Mouse (Mus musculus) CH12.LX (cell line): ENCODE measurements around the gene Sh3tc1. TPM values are rescaled to one million over a fixed set of nuclear protein-coding genes. Genes with fewer than 3 reads are reported as not detected.
A peak's percentile ranks its signal among the peaks of the same experiment; 100 is the strongest.

Source experiments
- DNase-seq: peaks from one replicate; pipeline ENCODE4 v3.0.0-alpha.2; 2013; ENCODE audit errors: extremely low read depth
- H3K27ac ChIP-seq: 2 replicates; pipeline ENCODE4 v1.5.1; 2012; ENCODE audit warnings: low read depth, mild to moderate bottlenecking, control low read depth, moderate library complexity; ENCODE audit not compliant: insufficient read depth
- H3K27me3 ChIP-seq: replicated peaks from 2 replicates; pipeline ENCODE3; 2012; ENCODE audit warnings: inconsistent platforms
- H3K36me3 ChIP-seq, 2 experiments: replicated peaks in 1 of 2; 2 replicates each; pipeline versions ENCODE3 to v1.6.1; 2012; ENCODE audit warnings: inconsistent platforms in 1 of 2, low read length in 1 of 2, mild to moderate bottlenecking in 1 of 2, mixed read lengths in 1 of 2, moderate library complexity in 1 of 2; ENCODE audit not compliant: control insufficient read depth in 1 of 2, insufficient read depth in 1 of 2
- H3K4me1 ChIP-seq, 2 experiments: 2 replicates each; pipeline ENCODE4 v1.6.1; 2012; ENCODE audit warnings: inconsistent platforms in 1 of 2, moderate library complexity in 1 of 2; ENCODE audit not compliant: insufficient read depth in 2 of 2, control insufficient read depth in 1 of 2
- H3K4me2 ChIP-seq: 2 replicates; pipeline ENCODE4 v1.6.1; 2012; ENCODE audit warnings: low read depth, mild to moderate bottlenecking, control low read depth; ENCODE audit not compliant: poor library complexity, insufficient read depth, severe bottlenecking
- H3K4me3 ChIP-seq, 3 experiments: fragments of 150-350 bp in 1 of 3; sonication (generic) in 1 of 3; replicated peaks in 1 of 3; 2 replicates each; pipeline versions ENCODE3 to v1.5.1; 2011 to 2012; ENCODE audit warnings: low read depth in 2 of 3, low read length in 2 of 3, mild to moderate bottlenecking in 2 of 3, moderate library complexity in 2 of 3, control low read depth in 1 of 3, improper control_type of control experiment in 1 of 3, inconsistent platforms in 1 of 3, mixed read lengths in 1 of 3; ENCODE audit not compliant: poor library complexity in 1 of 3
- H3K79me2 ChIP-seq: replicated peaks from 2 replicates; pipeline ENCODE4 v1.6.1; 2012; ENCODE audit warnings: mild to moderate bottlenecking, moderate library complexity; ENCODE audit not compliant: control insufficient read depth, poor library complexity, insufficient read depth, severe bottlenecking; ENCODE audit errors: extremely low read depth
- H3K9ac ChIP-seq: 2 replicates; pipeline ENCODE4 v1.6.1; 2012; ENCODE audit warnings: low read depth, mild to moderate bottlenecking, control low read depth, moderate library complexity; ENCODE audit not compliant: insufficient read depth
- H3K9me3 ChIP-seq: replicated peaks from 2 replicates; pipeline ENCODE3; 2012; ENCODE audit warnings: low read length, inconsistent platforms, mixed read lengths
- BHLHE40 ChIP-seq: IDR thresholded peaks from 2 replicates; pipeline ENCODE4 v1.6.1; 2011; ENCODE audit warnings: mild to moderate bottlenecking, low read depth, low read length, improper control_type of control experiment
- CHD2 ChIP-seq: IDR thresholded peaks from 2 replicates; pipeline ENCODE4 v1.6.1; 2011; ENCODE audit warnings: low read length, improper control_type of control experiment
- CTCF ChIP-seq, 2 experiments: IDR thresholded peaks in 1 of 2; conservative IDR thresholded peaks in 1 of 2; 2 replicates each; pipeline ENCODE4 v1.5.1; 2011 to 2012; ENCODE audit warnings: low read depth in 2 of 2, low read length in 2 of 2, improper control_type of control experiment in 1 of 2, inconsistent platforms in 1 of 2, mild to moderate bottlenecking in 1 of 2, moderate library complexity in 1 of 2
- E2F4 ChIP-seq: IDR thresholded peaks from 2 replicates; pipeline ENCODE4 v1.6.1; 2011; ENCODE audit warnings: low read depth, low read length, improper control_type of control experiment; ENCODE audit not compliant: insufficient replicate concordance
- ELF1 ChIP-seq: IDR thresholded peaks from 2 replicates; pipeline ENCODE4 v1.6.1; 2014; ENCODE audit warnings: low read depth, mild to moderate bottlenecking, inconsistent platforms, low read length, improper control_type of control experiment
- EP300 ChIP-seq: IDR thresholded peaks from 2 replicates; pipeline ENCODE4 v1.6.1; 2011; ENCODE audit warnings: low read length, improper control_type of control experiment
- GABPA ChIP-seq: IDR thresholded peaks from 2 replicates; pipeline ENCODE4 v1.6.1; 2012; ENCODE audit warnings: low read depth, low read length, improper control_type of control experiment, inconsistent platforms; ENCODE audit not compliant: insufficient replicate concordance
- JUN ChIP-seq: IDR thresholded peaks from 2 replicates; pipeline ENCODE4 v1.6.1; 2011; ENCODE audit warnings: low read depth, mild to moderate bottlenecking, low read length, improper control_type of control experiment, moderate library complexity; ENCODE audit not compliant: insufficient read depth
- KAT2A ChIP-seq: IDR thresholded peaks from 2 replicates; pipeline ENCODE4 v1.6.1; 2012; ENCODE audit warnings: low read length, improper control_type of control experiment, inconsistent platforms; ENCODE audit not compliant: insufficient replicate concordance
- MAFK ChIP-seq: IDR thresholded peaks from 2 replicates; pipeline ENCODE4 v1.6.1; 2011; ENCODE audit warnings: low read length, improper control_type of control experiment; ENCODE audit not compliant: insufficient replicate concordance
- MAX ChIP-seq: IDR thresholded peaks from 2 replicates; pipeline ENCODE4 v1.6.1; 2011; ENCODE audit warnings: low read length, improper control_type of control experiment
- MAZ ChIP-seq: IDR thresholded peaks from 2 replicates; pipeline ENCODE4 v1.6.1; 2012; ENCODE audit warnings: low read depth, mild to moderate bottlenecking, inconsistent platforms, low read length, improper control_type of control experiment, moderate library complexity
- MEF2A ChIP-seq: IDR thresholded peaks from 2 replicates; pipeline ENCODE4 v1.6.1; 2014; ENCODE audit warnings: low read depth, mild to moderate bottlenecking, inconsistent platforms, low read length, improper control_type of control experiment, borderline replicate concordance
- MXI1 ChIP-seq: IDR thresholded peaks from 2 replicates; pipeline ENCODE4 v1.6.1; 2011; ENCODE audit warnings: mild to moderate bottlenecking, low read depth, low read length, improper control_type of control experiment
- MYC ChIP-seq: IDR thresholded peaks from 2 replicates; pipeline ENCODE4 v1.6.1; 2011; ENCODE audit warnings: low read depth, mild to moderate bottlenecking, improper control_type of control experiment, low read length
- NELFE ChIP-seq: IDR thresholded peaks from 2 replicates; pipeline ENCODE4 v1.6.1; 2011; ENCODE audit warnings: low read depth, low read length, improper control_type of control experiment
- NRF1 ChIP-seq: IDR thresholded peaks from 2 replicates; pipeline ENCODE4 v1.6.1; 2014; ENCODE audit warnings: low read depth, mild to moderate bottlenecking, inconsistent platforms, low read length, improper control_type of control experiment, moderate library complexity
- PAX5 ChIP-seq: IDR thresholded peaks from 2 replicates; pipeline ENCODE4 v1.6.1; 2012; ENCODE audit warnings: low read length, inconsistent platforms, mixed read lengths
- POLR2A ChIP-seq: IDR thresholded peaks from 2 replicates; pipeline ENCODE4 v1.6.1; 2011; ENCODE audit warnings: low read depth, mild to moderate bottlenecking, improper control_type of control experiment, low read length
- RAD21 ChIP-seq: IDR thresholded peaks from 2 replicates; pipeline ENCODE4 v1.6.1; 2011; ENCODE audit warnings: low read depth, mild to moderate bottlenecking, low read length, improper control_type of control experiment, moderate library complexity
- RCOR1 ChIP-seq: conservative IDR thresholded peaks from 2 replicates; pipeline ENCODE4 v1.6.1; 2012; ENCODE audit warnings: low read depth, mild to moderate bottlenecking, inconsistent platforms, low read length, improper control_type of control experiment
- SIN3A ChIP-seq: IDR thresholded peaks from 2 replicates; pipeline ENCODE4 v1.6.1; 2012; ENCODE audit warnings: low read length, improper control_type of control experiment, inconsistent platforms
- SMC3 ChIP-seq: IDR thresholded peaks from 2 replicates; pipeline ENCODE4 v1.6.1; 2011; ENCODE audit warnings: low read depth, low read length, improper control_type of control experiment
- TBP ChIP-seq: conservative IDR thresholded peaks from 2 replicates; pipeline ENCODE4 v1.6.1; 2011; ENCODE audit warnings: low read depth, low read length, improper control_type of control experiment
- TCF12 ChIP-seq: IDR thresholded peaks from 2 replicates; pipeline ENCODE4 v1.6.1; 2014; ENCODE audit warnings: low read depth, mild to moderate bottlenecking, inconsistent platforms, low read length, improper control_type of control experiment
- UBTF ChIP-seq: IDR thresholded peaks from 2 replicates; pipeline ENCODE4 v1.6.1; 2012; ENCODE audit warnings: low read depth, mild to moderate bottlenecking, inconsistent platforms, low read length, improper control_type of control experiment, moderate library complexity
- ZC3H11A ChIP-seq: IDR thresholded peaks from 2 replicates; pipeline ENCODE4 v1.6.1; 2012; ENCODE audit warnings: low read depth, mild to moderate bottlenecking, inconsistent platforms, low read length, improper control_type of control experiment
- ZKSCAN1 ChIP-seq: IDR thresholded peaks from 2 replicates; pipeline ENCODE4 v1.6.1; 2012; ENCODE audit warnings: low read depth, inconsistent platforms, low read length, improper control_type of control experiment, borderline replicate concordance
- ZMIZ1 ChIP-seq: IDR thresholded peaks from 2 replicates; pipeline ENCODE4 v1.6.1; 2012; ENCODE audit warnings: low read depth, mild to moderate bottlenecking, inconsistent platforms, low read length, improper control_type of control experiment
- ZNF384 ChIP-seq: IDR thresholded peaks from 2 replicates; pipeline ENCODE4 v1.6.1; 2012; ENCODE audit warnings: low read depth, low read length, improper control_type of control experiment, inconsistent platforms
- dilution Hi-C: fragments of 300-500 bp; cut with MboI; formaldehyde crosslinking; loops from 2 replicates; pipeline ENCODE4 v1.14.3; 2020; ENCODE audit warnings: low sequenced_read_pairs; ENCODE audit not compliant: extremely low pct_unique_long_range_greater_than_20kb, extremely low pct_ligation_motif_present
- in situ Hi-C: fragments of 300-500 bp; cut with MboI; formaldehyde crosslinking; loops from 3 replicates; pipeline ENCODE4 v1.14.3; 2019; ENCODE audit warnings: low sequenced_read_pairs, low pct_ligation_motif_present, low pct_unique_long_range_greater_than_20kb, mixed read lengths
- polyA plus RNA-seq: library from polyadenylated mRNA; unstranded; fragments of >175 nt; gene quantifications from 2 replicates; pipeline ENCODE4 v1.2.1, GENCODE M21; 2012; ENCODE audit warnings: low read depth; ENCODE audit not compliant: insufficient read length
- total RNA-seq, 2 experiments: library from RNA; depleted of rRNA; stranded (reverse); fragments of 300-350 nt in 1 of 2; fragments of >200 nt in 1 of 2; gene quantifications; 2 replicates each; pipeline ENCODE4 v1.2.3; 2012 to 2014

Sh3tc1 gene
- total and polyA plus RNA-seq, 3 experiments: 0.85 to 2.3 (median 1.2) TPM

DNA sequence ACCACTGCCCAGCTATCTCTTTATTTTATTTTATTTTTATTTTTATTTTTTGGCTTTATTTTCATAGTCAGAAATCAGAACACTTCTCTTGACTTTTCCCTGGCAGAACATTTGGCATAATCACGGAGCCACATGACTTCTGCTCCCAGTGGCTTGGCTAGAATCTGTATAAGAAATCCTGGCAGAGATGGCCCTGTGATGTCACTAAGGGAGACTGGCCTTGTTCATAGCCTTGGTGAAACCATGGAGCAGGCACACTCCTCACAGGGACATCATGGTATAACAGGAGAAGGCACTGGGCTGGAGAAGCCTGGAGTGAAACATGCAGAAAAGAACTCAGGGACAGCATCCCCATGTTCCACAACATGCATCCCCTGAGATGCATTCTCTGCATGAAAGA lies 10.2 kb upstream of the Sh3tc1 start (continued):
- TF ChIP-seq SIN3A (no peak), RCOR1 (no peak)
- TF ChIP-seq, all 38 proteins: peak for 0

DNA sequence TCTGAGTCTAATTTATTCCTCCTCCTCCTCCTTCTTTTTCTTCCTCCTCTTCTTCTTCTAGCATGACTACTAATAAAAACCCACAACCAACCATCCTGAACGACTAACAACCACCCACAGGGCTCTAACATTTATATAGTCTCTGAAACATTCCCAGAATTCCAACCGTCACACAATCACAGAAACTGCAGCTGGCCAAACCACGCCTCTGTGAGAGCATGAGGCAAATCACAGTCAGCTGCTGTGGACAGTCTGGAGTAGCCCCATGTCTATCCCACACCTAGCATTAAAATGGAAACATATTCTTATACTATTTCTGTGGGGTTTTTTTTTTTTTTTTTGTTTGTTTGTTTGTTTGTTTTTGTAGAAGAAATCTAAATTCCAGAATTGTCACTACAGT lies 9.6 kb upstream of the Sh3tc1 start:
- H3K4me2 ChIP-seq: no peak overlapping the region
- H3K4me3 ChIP-seq: no peak overlapping the region
- H3K36me3 ChIP-seq: no peaks in the 10 kb centered on the region
- no peaks in the 10 kb centered on the region for H3K79me2 ChIP-seq
- no peak for TF ChIP-seq E2F4
- no peak for TF ChIP-seq ZKSCAN1
- TF ChIP-seq RCOR1: no peak
- no peak for TF ChIP-seq NRF1
- TF ChIP-seq NELFE: no peak
- TF ChIP-seq POLR2A: no peak
- no peak for TF ChIP-seq PAX5
- TF ChIP-seq BHLHE40: no peak
- TF ChIP-seq KAT2A: no peak
- no peak for TF ChIP-seq MEF2A
- TF ChIP-seq ZMIZ1: no peak
- TF ChIP-seq SIN3A: no peak
- no peak for TF ChIP-seq UBTF
- DNase-seq: no peak
- dilution Hi-C loops (no loop called here), in situ Hi-C loops (no loop called here)
- H3K4me1 ChIP-seq: peaks cover 0 to 21% of the 10 kb centered on the region in 2 experiments; a peak in 2 of 4 replicates
- no peak overlapping the region for H3K9ac ChIP-seq
- no peaks in the 10 kb centered on the region for H3K9me3 ChIP-seq
- no peak overlapping the region for H3K27ac ChIP-seq
- peaks cover 11% of the 10 kb centered on the region for H3K27me3 ChIP-seq

DNA sequence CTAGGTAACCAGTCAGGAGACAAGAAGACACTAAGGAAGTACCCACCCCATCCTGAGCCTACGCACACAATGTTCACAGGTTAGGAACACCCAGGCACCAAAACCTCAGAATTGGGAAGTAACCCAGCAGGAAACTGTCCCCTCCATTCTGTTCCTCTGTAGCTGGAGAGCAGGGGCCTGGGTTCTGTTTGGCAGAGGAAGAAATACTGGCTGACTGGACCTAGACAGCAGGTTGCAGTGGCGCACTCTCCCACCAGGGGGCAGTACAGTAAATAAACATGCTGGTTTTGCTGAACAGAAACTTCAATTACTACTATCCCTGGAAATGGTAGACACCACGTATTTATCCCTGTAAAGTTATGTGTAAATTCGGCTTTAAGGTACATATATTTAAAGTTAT lies 7.1 kb upstream of the Sh3tc1 start:
- Histone ChIP-seq H3K36me3 (no peaks in the 10 kb centered on the region), H3K79me2 (no peaks in the 10 kb centered on the region), H3K4me1 (peaks cover 0 to 13% of the 10 kb centered on the region in 2 experiments; a peak in 2 of 4 replicates), H3K27me3 (peaks cover 9% of the 10 kb centered on the region), H3K4me3 (no peak overlapping the region), H3K4me2 (no peak overlapping the region), H3K9ac (no peak overlapping the region), H3K27ac (no peak overlapping the region), H3K9me3 (no peaks in the 10 kb centered on the region)
- peak; percentile 62 for DNase-seq
- dilution Hi-C loops (no loop called here), in situ Hi-C loops (no loop called here)
- TF ChIP-seq MAX (peak; percentile 63), ZKSCAN1 (no peak), JUN (no peak), ZC3H11A (peak; percentile 49; the same call in 1 of the 2 replicates), GABPA (no peak), ELF1 (no peak), POLR2A (no peak), MXI1 (no peak), NELFE (peak; percentile 32; the same call in 1 of the 2 replicates), SIN3A (no peak), UBTF (no peak), ZNF384 (no peak), RAD21 (peak; percentile 63), CTCF (conservative IDR thresholded peaks at IDR 0.05 in 1 of 2, IDR thresholded peaks at IDR 0.05 in 1 of 2; ENCODE audit: low read depth in 2 of 2, low read length in 2 of 2) (peak; percentile 92 to 98), MYC (peak; percentile 48; the same call in 1 of the 2 replicates), SMC3 (peak; percentile 89), TBP (no peak), PAX5 (no peak), E2F4 (no peak), MEF2A (no peak), TCF12 (0 out of 2 replicates have a peak, but pooled peaks have one; percentile 25), MAZ (no peak), CHD2 (no peak), EP300 (no peak), MAFK (peak; percentile 25; the same call in 1 of the 2 replicates)
